14 mouse cellular contexts compared by ENCODE assay signal in the genomic region with DNA sequence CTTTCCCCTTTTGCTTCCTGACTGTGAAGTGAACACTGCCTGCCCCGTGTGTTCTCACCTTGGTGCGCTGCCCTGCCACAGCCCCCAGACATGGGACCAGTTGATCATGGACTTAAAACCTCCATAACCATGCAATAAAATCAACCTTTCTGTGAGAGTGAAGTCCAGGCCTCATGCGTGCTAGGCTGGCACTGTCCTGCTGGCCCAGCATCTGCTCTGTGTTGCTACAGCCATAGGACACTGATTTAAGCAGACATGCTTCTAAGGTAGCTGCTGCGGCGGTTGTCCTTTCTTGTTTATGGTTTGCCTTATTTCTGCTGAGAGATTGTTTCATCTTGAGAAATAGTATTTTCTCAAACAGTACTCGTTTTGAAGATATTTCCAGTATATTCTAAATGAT.
"Had no signal": no experiment of that assay in that cellular context is flagged by ENCODE, and none has a peak within 500 bp of the region (broad histone marks: within the 10 kb centered on the region; RNA-seq: fewer than 3 reads in every experiment).

No protein-coding gene starts in this region.

- H3K27ac ChIP-seq: limb, embryonic 13.5 days; liver, embryonic 14.5 days; midbrain, embryonic 13.5 days; neural tube, embryonic 15.5 days had no signal

- H3K36me3 ChIP-seq: midbrain, embryonic 13.5 days; neural tube, embryonic 15.5 days had no signal

- H3K4me1 ChIP-seq: midbrain, embryonic 13.5 days; neural tube, embryonic 15.5 days had no signal

- H3K4me3 ChIP-seq: limb, embryonic 13.5 days; midbrain, embryonic 13.5 days; myocyte; neural tube, embryonic 15.5 days had no signal

- DNase-seq: kidney, postnatal 36 days; layer of hippocampus, adult 9-11 months; layer of hippocampus, postnatal 36 days; left cerebral cortex, postnatal 4 days; lung, adult 18-20 months; lung, postnatal 36 days; right cerebral cortex, adult 18-20 months; right cerebral cortex, postnatal 25 days; thymus, postnatal 36 days had no signal

- ATAC-seq: midbrain, embryonic 13.5 days had no signal

- H3K9me3 ChIP-seq: limb, embryonic 13.5 days; midbrain, embryonic 13.5 days; neural tube, embryonic 15.5 days had no signal

- H3K4me2 ChIP-seq: limb, embryonic 13.5 days; midbrain, embryonic 13.5 days; neural tube, embryonic 15.5 days had no signal

- H3K9ac ChIP-seq: limb, embryonic 13.5 days; liver, embryonic 14.5 days; midbrain, embryonic 13.5 days; neural tube, embryonic 15.5 days had no signal

- H3K27me3 ChIP-seq: limb, embryonic 13.5 days; midbrain, embryonic 13.5 days; neural tube, embryonic 15.5 days had no signal
